Mouse (Mus musculus) c-Kit-positive CD71-negative TER-119-negative erythroid progenitor cells, embryonic 14.5 days (primary cell): Measurements from ENCODE around the gene Hcfc1.
A peak's percentile ranks its signal among the peaks of the same experiment; 100 is the strongest.

Experiments
- DNase-seq: peaks from one replicate; pipeline ENCODE4 v3.0.0-alpha.2; 2013; ENCODE audit warnings: low read depth

The Hcfc1 gene

DNA sequence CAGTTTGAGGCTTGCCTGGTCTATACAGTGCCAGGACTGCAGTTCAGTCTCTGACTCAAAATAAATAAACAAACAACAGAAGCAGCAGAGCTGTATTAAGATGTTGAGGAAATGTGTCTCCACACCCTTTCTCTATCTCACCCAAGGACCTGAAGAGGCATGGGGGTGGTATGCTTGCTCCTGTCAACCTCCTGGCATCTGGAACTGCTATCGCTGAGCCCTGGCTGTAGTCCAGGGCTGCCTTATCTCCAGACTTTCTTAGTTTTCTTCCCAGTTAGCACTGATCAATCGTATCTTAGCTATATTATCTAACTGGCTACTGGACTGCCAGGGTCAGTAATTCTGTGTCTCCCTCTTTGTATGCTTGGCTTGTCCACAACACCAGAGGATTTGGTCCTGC lies 24.3 kb downstream of the Hcfc1 start:
- no peak for DNase-seq

DNA sequence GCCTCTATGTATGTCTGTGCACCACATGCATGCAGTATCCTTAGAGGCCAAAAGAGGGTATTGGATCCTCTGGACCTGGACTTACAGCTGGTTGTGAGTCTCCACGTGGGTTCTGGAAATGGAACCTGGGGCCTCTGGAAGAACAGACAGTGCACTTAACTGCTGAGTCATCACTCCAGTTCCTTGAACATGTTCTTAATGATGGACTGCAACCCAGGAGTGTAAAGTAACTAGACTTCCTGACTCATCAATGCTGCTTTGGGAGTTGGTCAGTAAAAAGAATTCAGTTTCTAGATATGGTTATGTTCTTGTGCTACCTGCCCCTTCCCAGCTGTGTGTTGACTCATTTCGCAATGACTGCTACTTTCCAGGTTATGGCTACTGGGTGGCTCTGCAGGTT lies 34.3 kb downstream of the Hcfc1 start:
- DNase-seq: no peak

DNA sequence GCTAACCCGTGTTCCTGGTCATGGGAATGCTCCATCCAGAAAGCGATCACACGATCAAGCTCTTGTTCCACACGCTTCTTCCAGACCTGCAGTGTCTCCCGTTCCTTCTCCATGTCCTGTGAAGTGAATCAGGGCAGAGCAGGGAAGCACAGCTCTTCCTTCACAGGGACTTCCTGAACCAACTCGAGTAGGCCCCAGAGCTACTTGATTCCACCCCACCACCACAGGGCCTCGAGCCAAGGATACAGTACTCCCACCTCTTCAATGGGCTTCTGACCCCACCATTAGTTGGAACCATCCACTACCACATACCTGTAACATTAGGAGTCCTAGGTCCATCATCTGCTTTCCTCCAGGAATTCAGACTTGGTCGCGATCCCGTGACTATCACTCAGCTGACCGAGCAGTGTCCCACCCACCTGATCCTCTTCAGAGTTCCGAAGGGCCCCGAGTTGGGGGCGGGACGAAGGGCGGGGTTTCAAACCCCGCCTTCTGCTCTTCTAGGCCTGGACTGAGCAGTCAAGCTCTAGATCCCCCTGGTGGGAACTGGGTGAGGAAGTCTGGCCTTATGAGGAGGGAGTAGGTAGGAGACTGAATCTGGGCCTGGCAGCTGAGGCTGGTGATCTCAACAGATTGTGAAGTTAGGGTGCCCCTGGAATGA lies 35.6 kb downstream of the Hcfc1 start, which contains the start of gene Renbp:
TSS of gene Renbp (minus strand) at position 449 of the 661 bp plus-strand sequence.
- DNase-seq: peak; percentile 66

DNA sequence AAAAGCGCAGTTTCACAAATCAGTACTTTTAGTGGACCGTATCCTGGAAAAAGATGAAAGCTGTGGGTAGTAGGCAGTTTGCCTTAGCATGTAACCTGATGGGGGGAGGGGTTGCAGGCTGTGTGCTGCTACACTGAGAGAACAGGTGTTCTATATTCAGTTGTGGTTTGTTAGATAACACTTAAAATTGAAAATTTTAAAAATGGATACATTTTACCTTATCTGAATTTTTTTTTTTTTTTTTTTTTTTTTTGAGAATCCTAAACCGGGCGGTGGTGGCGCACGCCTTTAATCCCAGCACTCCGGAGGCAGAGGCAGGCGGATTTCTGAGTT lies 43.6 kb downstream of the Hcfc1 start:
- no peak for DNase-seq

DNA sequence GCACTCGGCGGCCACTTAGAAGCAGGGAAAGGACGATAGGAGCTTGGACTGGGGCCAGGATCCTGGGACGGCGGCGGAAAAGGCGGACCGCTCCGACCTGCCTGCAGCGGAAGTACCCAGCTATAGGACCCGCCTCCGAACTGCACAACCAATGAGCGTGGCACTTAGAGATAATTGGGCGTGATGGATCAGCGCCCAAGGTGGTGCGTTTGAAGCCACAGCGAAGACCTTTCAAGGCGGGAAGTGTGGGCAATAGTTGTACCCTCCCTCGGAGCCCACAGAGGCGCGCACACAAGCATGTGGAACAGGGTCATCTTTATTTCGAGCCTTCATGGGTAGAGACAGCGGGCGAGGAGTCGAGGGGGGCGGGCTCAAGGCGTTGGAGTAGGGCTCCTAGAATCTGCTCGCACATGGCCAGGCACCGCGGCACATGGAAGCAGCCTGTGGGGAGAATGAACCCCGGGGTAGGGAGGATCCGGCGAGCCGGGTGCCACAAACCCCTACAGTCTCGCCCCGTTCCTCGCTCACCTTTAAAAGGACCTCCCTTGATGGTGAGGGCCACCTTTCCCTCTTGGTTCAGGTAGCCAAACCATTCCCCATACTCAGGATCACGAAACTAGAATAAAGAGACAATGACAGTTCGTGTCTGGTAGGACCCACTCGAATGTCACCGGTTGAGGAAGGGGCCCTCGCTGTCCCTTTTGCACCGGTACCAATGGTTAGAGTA lies 44.2 kb downstream of the Hcfc1 start, which contains the start of the genes Arhgap4 and Naa10:
TSS of gene Arhgap4 (minus strand) at position 48 of the 727 bp plus-strand sequence.
TSS of gene Naa10 (minus strand) at position 122 of the 727 bp plus-strand sequence.
- peak; percentile 63 for DNase-seq

DNA sequence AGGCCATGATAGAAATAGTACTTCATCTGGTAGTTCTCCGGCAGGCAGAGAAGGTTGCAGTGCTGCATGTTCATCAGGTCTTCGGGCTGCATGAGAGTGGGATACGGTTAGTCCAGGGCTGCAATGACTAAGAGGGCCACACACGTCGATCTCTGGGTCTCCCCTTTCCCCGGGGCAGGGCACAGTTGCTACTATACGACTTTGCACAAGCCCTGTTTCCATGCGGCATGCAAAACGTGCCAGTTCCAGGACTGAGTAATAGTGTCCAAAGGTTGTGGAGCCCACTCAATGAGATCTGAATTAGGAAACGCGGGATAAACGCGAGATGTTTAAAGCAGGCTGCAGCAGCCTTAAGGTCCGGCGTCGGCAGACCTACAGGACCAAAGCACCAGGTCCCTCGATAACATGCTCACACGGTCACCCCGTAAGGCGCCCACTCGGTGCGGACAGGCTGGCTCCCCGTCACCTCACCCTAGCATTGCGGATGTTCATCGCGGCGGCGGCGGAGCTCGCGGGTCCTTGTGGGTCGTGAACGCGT lies 44.8 kb downstream of the Hcfc1 start:
- no peak for DNase-seq

DNA sequence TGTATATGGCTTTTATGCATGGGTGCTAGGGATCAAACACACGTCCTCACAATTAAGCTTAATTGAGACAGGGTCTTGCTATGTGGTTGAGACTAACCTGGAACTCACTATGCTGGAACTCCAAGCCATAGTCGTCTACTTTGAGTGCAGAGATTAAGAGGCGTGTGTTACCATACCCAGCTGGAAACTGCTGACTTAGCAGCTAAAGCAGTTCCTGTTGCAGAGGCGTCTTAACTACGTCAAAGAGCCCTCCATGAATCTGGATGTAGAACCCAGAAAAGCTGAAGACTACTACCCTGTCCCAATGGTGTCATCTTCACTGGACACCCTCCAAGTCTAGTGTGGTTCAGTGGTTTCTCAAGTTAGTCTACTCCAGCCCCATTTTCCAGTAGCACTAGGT lies 47.5 kb downstream of the Hcfc1 start:
- no peak for DNase-seq

DNA sequence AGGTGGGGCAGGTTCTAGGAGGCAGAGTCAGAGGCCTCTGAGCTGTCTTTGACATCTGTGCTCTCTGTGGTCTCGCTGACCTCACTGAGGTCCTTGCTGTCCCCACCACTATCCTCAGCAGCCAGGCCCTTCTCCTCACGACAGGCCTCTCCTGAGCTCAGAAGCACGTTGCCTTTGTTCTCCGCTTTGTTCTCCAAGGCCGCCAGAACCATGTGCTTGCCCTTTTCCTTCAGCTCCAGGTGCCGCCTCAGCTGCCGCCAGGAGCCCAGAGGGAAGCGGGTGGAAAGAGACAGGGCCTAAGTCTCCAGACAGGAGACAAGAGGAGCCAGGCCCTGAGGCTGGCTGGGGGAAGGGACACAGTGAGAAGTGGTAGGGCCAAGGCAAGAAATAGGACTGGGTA lies 49.2 kb downstream of the Hcfc1 start:
- no peak for DNase-seq

DNA sequence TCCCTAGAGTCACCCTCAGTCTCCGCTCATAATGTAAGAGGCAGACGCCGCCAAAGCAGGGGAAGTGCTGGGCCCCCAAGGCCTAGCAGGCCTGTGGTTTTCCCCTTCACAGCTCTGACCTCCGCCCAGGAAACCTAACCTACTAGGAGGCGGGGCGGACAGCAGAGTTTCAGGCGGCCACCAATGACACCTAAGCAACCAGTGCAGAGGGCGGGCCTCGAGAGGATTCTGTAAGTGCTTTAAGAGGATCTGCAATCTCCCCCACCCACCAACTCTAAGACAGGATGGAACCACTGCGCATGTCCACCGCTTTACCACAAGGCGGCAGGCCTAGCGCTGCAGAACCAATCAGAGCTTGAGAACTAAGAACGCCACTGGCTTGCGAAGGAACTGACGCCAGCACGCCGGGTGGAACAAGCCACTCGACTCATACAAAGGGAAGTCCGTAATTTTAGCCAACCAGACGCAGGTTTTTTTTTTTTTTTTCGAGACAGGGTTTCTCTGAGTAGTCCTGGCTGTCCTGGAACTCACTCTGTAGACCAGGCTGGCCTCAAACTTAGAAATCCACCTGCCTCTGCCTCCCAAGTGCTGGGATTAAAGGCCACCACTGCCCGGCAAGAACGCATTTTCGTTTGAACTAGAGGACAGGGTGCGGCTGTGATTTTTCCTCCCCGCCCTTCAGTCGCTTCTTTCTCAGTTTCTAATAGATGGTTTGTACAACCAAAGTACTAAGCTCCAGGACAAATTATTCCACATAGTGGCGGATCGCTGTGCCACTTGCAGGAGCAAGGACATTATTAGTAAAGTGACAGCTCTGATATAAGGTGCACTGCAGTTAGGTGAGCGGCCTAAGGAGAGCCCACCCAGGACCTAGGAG lies 51.1 kb downstream of the Hcfc1 start:
- peak; percentile 83 for DNase-seq

DNA sequence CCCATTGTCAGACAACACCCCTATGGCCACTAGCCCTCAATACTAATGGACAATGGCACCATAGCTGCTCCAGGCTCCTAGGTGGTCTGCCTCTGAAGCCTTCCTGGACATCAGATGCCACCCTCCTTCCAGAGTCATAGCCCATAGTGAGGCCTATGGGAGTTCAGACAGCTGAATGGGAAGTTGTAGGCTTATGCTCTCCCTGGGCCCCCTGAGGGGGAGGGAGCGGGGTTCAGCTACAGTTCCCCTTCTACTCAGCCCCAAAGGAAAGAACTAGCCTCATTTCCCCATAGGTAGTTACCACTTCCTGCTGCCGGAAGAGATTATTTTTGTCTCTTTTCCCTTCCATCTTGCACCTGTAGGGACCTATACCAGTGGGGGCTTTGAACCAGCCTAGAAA lies 54.6 kb downstream of the Hcfc1 start:
- no peak for DNase-seq

DNA sequence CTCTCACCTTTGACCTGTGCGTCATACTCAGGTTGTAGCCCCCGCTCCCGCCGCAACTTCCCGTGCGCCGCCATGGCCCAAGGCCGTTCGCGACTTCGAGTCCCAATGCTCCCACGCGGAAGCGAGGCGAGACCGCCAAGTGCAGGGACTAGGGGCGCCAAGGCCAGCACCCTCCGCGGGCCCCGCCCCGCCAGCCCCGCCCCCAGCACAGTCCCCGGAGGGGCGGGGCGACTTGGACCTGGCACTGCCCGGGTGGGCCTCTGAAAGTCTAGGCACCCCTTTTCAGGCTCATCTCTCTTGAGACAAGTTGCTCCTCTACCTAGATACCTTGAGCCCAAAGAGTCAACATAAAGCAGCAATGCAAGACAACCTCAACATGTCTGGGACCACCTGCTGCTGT lies 55.0 kb downstream of the Hcfc1 start:
- DNase-seq: no peak

DNA sequence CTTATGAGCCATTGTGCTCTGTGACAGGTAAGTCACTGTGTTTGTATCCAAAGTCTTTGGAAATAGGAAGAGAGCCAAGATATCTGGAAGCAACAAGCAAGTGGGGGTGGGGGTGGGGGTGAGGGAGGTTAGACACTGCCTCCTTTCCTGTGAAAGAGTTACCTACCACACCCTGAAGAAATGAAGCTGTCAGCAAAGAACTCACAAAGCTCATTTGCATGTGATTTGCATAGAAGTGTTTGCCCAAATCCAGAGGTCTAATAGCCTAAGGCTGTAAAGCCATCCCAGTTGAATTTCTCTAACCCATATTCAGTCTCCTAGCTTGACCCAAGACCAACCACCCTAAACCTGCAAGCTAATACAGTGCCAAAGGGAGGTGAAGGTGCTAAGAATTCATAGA lies 55.7 kb downstream of the Hcfc1 start:
- DNase-seq: no peak

DNA sequence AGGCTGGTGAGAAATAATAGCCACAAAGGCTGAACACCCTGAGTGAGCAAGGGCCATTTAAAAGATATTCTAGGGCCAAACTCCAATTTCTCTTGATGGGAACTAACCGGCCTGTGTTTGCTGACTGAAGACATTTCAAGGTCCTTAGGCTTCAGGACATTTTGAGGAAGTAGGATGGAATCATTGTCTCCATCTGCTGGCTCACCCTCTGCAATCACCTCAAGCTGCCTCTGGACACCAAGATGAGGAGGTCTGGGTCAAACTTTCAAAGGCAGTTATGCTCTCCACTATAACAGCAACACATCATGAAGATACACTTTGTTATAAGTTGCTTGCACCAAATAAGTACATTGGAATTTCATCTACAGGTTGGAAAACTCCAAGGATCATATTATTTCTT lies 56.1 kb downstream of the Hcfc1 start:
- no peak for DNase-seq

DNA sequence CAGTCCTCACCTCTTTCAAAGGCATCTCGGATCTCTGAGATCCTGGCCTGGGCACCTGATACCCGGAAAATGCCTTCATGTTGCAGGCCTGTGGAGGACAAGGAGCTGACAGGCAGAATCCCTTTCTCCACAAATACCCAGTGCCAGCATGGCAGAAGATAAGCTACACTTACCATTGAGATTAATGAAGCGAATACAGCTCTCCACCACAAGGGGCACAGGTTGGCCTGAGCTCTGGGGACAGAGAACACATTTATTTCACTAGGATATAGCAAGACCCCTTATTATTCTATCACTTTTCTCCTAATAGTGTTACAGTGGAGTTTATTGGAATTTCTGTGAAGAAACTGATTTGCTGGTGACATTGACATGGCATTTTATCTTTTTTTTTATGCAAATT lies 68.2 kb downstream of the Hcfc1 start:
- no peak for DNase-seq

DNA sequence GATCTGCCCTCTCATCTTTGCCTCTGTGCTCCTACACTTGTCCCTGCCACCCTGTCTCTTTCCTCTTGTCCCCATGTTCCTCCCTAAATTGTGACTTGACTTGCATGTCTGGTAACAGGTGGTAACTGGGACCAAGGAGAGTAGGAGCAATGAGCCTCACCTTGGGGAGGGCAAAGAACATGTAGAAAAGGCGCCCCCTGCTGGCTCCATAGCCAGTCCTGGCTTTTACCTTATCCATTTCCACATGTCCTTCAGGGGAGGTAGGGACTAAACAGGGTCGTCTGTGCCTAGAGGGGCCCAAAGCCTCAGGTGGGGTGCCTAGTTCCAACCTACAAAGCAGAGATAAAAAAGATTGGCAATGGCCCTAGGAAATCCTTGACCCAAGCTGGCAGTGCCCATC lies 70.4 kb downstream of the Hcfc1 start, which contains the start of gene L1cam:
TSS of gene L1cam (minus strand) at position 387 of the 400 bp plus-strand sequence.
- DNase-seq: no peak

DNA sequence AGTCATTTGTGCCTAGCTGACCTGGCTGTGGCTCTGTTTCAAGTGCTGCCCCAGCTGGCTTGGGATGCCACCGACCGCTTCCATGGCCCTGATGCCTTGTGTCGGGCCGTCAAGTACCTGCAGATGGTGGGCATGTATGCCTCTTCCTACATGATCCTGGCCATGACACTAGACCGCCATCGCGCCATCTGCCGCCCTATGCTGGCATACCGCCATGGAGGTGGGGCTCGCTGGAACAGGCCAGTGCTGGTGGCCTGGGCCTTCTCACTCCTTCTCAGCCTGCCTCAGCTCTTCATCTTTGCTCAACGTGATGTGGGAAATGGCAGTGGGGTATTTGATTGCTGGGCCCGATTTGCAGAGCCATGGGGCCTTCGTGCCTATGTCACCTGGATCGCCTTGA lies 73.3 kb downstream of the Hcfc1 start:
- DNase-seq: no peak
